Mouse (Mus musculus) heart, embryonic 11.5 days (tissue): ENCODE results near the gene Lrriq4. TPM values are rescaled to one million over a fixed set of nuclear protein-coding genes. Genes with fewer than 3 reads are reported as not detected.

Experiments used
- ATAC-seq: fragments of 200-750 bp; cut with Nextera tagmentation; replicated peaks from 2 replicates; pipeline ENCODE4 v1.8.0; 2017; ENCODE audit warnings: moderate library complexity; ENCODE audit not compliant: insufficient number of reproducible peaks, low FRiP score, low TSS enrichment
- H3K27ac ChIP-seq: fragments of 300-500 bp; sonication (generic); 2 replicates; pipeline ENCODE4 v1.5.1; 2014; ENCODE audit warnings: mild to moderate bottlenecking, low read depth, low read length
- H3K27me3 ChIP-seq: fragments of 300-500 bp; sonication (generic); 2 replicates; pipeline ENCODE4 v1.6.1; 2014; ENCODE audit warnings: mild to moderate bottlenecking, low read length, mixed read lengths; ENCODE audit not compliant: control insufficient read depth, insufficient read depth
- H3K36me3 ChIP-seq: fragments of 300-500 bp; sonication (generic); 2 replicates; pipeline ENCODE4 v1.6.1; 2014; ENCODE audit warnings: mild to moderate bottlenecking, low read length, moderate library complexity, mixed read lengths; ENCODE audit not compliant: control insufficient read depth, insufficient read depth
- H3K4me1 ChIP-seq: fragments of 300-500 bp; sonication (generic); 2 replicates; pipeline ENCODE4 v1.6.1; 2014; ENCODE audit warnings: low read length; ENCODE audit not compliant: control insufficient read depth, insufficient read depth
- H3K4me2 ChIP-seq: fragments of 300-500 bp; sonication (generic); 2 replicates; pipeline ENCODE4 v1.6.1; 2014; ENCODE audit warnings: mild to moderate bottlenecking, moderate library complexity
- H3K4me3 ChIP-seq: fragments of 300-500 bp; sonication (generic); 2 replicates; pipeline ENCODE4 v1.5.1; 2014; ENCODE audit warnings: low read depth, low read length
- H3K9ac ChIP-seq: fragments of 300-500 bp; sonication (generic); 2 replicates; pipeline ENCODE4 v1.6.1; 2014; ENCODE audit warnings: mild to moderate bottlenecking, low read depth, low read length, moderate library complexity
- H3K9me3 ChIP-seq: fragments of 300-500 bp; sonication (generic); replicated peaks from 2 replicates; pipeline ENCODE4 v1.6.1; 2016; ENCODE audit warnings: low read length; ENCODE audit not compliant: control insufficient read depth
- WGBS: fragments of 180-500 bp; shearing (Covaris S2); extraction: QIAGEN DNeasy Blood & Tissue Kit; methylation state at CpG from one replicate; pipeline ENCODE4 v1.1.7; 2014; ENCODE audit not compliant: insufficient replicate concordance; 5-methylcytosine and 5-hydroxymethylcytosine counted together
- polyA plus RNA-seq: library from polyadenylated mRNA; unstranded; fragments of >200 nt; fragmentation: Nextera tagmentation; extraction: Ambion mirVana; gene quantifications from 2 replicates; pipeline ENCODE4 v1.2.1, GENCODE M21; 2014

Lrriq4 gene
- polyA plus RNA-seq, result 0.09 TPM in 1 of 2 replicates, not detected in the other

DNA sequence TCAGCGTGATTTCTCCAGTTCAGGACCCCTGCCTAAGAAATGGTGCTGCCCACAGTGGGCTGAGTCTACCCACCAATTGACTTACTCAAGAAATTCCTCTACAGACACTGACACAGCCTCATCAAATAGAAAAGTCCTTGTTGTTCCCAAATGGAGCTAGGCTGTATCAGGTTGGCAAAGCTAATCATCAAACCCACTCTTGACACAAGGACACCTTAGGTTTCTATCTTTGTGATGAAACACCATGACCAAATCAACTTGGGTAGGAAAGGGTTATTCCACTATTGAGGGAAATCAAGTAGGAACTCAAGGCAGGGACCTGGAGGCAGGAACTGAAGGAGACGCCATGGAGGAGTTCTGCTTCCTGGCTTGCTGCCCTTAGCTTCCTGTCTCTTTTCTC is at the start of gene Lrriq4:
Gene Lrriq4, plus strand, starts transcription at position 301 of the 400 bp plus-strand sequence.
- Histone ChIP-seq H3K36me3 (no peaks in the 10 kb centered on the region), H3K9ac (no peak within 1 kb of the TSS), H3K27ac (no peak within 1 kb of the TSS), H3K27me3 (peaks cover under 1% of the 10 kb centered on the region), H3K4me1 (no peaks in the 10 kb centered on the region), H3K9me3 (no peaks in the 10 kb centered on the region), H3K4me2 (no peak within 1 kb of the TSS), H3K4me3 (no peak within 1 kb of the TSS)
- WGBS, result 59% methylated on average over 2 of the region's 2 CpGs
- no peak for ATAC-seq

- no peaks in the 10 kb centered on the region for H3K4me1 ChIP-seq
- H3K36me3 ChIP-seq, result no peaks in the 10 kb centered on the region
- peaks cover 8% of the 10 kb centered on the region for H3K27me3 ChIP-seq
- H3K4me3 ChIP-seq, result peak overlapping the region; percentile 57
- peak; percentile 32; the same call in 1 of the 2 replicates for ATAC-seq
- H3K4me2 ChIP-seq, result peak overlapping the region; percentile 76
- H3K27ac ChIP-seq, result no peak overlapping the region
- no peaks in the 10 kb centered on the region for H3K9me3 ChIP-seq
- H3K9ac ChIP-seq, result peak overlapping the region; percentile 68
- 1% methylated on average over 62 of the region's 62 CpGs for WGBS
Measured at GRCm38 (mm10) chr3:30595111-30595832, 49.0 kb upstream of the Lrriq4 start.

- Histone ChIP-seq H3K9ac (no peak overlapping the region), H3K27me3 (peaks cover 8% of the 10 kb centered on the region), H3K9me3 (no peaks in the 10 kb centered on the region), H3K27ac (no peak overlapping the region), H3K4me3 (no peak overlapping the region), H3K4me1 (no peaks in the 10 kb centered on the region), H3K36me3 (no peaks in the 10 kb centered on the region), H3K4me2 (no peak overlapping the region)
- WGBS, result 82% methylated on average over 7 of the region's 7 CpGs
- ATAC-seq, result no peak
Measured at GRCm38 (mm10) chr3:30597271-30597670, 47.0 kb upstream of the Lrriq4 start.

DNA sequence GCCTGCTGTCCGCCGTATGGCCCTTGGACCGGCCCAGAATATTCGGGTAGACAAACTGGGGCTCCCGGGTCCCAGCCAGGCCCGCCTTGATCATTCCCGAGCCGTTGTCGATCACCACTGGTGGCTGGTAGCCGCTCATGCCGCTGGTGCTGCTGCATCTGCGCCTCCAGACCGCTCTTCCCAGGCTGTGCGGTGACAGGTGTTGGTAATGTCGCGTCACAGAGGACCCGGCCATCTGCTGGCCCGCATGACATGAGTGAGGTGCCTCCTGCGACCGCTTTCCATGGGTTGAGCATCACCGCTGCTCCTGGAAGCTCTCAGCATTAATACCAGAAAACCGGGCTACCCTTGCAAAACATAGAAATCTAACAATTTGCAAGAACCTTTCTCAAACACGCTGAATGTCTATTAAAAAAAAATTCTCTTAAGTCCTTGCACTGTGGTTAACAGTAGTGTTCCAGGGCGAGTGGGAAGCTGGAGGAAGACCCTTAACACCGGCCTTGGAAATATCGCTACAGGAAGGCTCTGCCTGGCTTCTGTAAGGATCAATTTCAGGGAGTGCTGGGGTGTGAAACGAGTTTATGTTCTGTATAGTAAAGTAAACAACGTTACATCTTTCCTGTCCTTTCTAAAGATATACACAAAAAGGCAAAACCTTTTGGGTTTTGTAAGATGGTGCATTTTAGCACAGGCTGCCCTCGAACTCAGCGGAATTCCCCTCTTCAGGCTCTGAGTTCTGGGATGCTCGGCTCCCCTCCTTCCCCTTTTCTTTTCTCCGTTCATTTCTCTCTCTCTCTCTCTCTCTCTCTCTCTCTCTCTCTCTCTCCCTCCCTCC is 44.4 kb upstream of the Lrriq4 start, which contains the start of gene Actrt3:
Gene Actrt3, minus strand, starts transcription at position 229 of the 835 bp plus-strand sequence.
- no peak for ATAC-seq
- H3K36me3 ChIP-seq, result 0 out of 2 replicates have a peak, but pooled peaks cover under 1% of the 10 kb centered on the region
- peak within 1 kb of the TSS; percentile 91 for H3K4me3 ChIP-seq
- peak within 1 kb of the TSS; percentile 57 for H3K27ac ChIP-seq
- H3K4me2 ChIP-seq, result peak within 1 kb of the TSS; percentile 86
- H3K9me3 ChIP-seq, result no peaks in the 10 kb centered on the region
- under 1% methylated on average over 32 of the region's 32 CpGs for WGBS
- peaks cover 8% of the 10 kb centered on the region for H3K27me3 ChIP-seq
- peaks cover 4% of the 10 kb centered on the region; the same call in 1 of the 2 replicates for H3K4me1 ChIP-seq
- peak within 1 kb of the TSS; percentile 69 for H3K9ac ChIP-seq

DNA sequence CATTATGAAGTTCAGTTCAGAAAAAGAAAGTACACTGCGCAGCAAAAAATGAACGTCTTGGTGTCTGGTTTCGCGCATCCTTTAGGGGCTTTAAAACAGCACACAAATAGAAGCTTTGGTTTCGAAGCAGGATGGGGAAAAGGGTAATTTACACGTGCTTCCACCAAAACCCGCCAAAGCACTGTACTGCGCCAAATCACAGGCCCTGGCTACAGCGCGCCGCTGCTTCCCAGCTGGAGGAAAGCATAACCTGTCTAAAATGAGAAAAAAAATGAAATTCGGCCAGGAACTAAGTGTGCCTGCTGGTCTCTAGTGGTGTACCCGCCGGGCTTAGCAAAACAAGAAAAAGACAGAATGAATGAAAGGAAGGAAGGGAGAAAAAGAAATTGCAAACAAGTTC is 43.6 kb upstream of the Lrriq4 start:
- H3K4me3 ChIP-seq, result peak overlapping the region; percentile 91
- peaks cover 3% of the 10 kb centered on the region; the same call in 1 of the 2 replicates for H3K36me3 ChIP-seq
- peak overlapping the region; percentile 57 for H3K27ac ChIP-seq
- no peak for ATAC-seq
- no peaks in the 10 kb centered on the region for H3K9me3 ChIP-seq
- H3K9ac ChIP-seq, result peak overlapping the region; percentile 69
- H3K27me3 ChIP-seq, result peaks cover 8% of the 10 kb centered on the region
- H3K4me2 ChIP-seq, result peak overlapping the region; percentile 86
- WGBS, result under 1% methylated on average over 14 of the region's 14 CpGs
- H3K4me1 ChIP-seq, result peaks cover 4% of the 10 kb centered on the region; the same call in 1 of the 2 replicates

DNA sequence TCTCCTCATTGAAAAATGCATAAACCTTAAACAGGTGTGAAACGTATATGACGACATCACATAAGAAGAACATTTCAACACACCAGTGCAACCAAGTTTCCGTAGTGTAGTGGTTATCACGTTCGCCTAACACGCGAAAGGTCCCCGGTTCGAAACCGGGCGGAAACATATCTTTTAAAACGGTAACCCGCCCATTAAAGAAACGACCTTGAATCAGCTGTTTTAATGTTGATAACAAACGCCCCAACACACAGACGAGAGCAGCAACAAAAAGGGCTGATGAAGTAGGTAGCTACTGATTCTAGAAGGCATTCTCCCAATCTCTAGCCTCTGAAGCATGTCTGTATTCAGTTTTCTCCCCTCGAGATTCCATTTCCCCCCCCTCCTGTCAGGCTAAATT is 43.1 kb upstream of the Lrriq4 start:
- Histone ChIP-seq H3K27me3 (peaks cover 8% of the 10 kb centered on the region), H3K4me2 (peak overlapping the region; percentile 86), H3K4me1 (peaks cover 4% of the 10 kb centered on the region; the same call in 1 of the 2 replicates), H3K9ac (0 out of 2 replicates have a peak overlapping the region, but pooled peaks have one; percentile 43), H3K9me3 (no peaks in the 10 kb centered on the region), H3K27ac (peak overlapping the region; percentile 74; the same call in 1 of the 2 replicates), H3K4me3 (peak overlapping the region; percentile 91), H3K36me3 (peaks cover 3% of the 10 kb centered on the region; the same call in 1 of the 2 replicates)
- WGBS, result under 1% methylated on average over 17 of the region's 17 CpGs
- ATAC-seq, result peak; percentile 61

GRCm38 (mm10) chr3:30601610-30602064 is 42.7 kb upstream of the Lrriq4 start:
- peak overlapping the region; percentile 97 for H3K27ac ChIP-seq
- ATAC-seq, result no peak; the same call in 1 of the 2 replicates
- H3K4me3 ChIP-seq, result peak overlapping the region; percentile 91
- H3K27me3 ChIP-seq, result peaks cover 8% of the 10 kb centered on the region
- H3K4me1 ChIP-seq, result peaks cover 4% of the 10 kb centered on the region; the same call in 1 of the 2 replicates
- peak overlapping the region; percentile 86 for H3K4me2 ChIP-seq
- no peaks in the 10 kb centered on the region for H3K9me3 ChIP-seq
- WGBS, result 1% methylated on average over 13 of the region's 13 CpGs
- H3K36me3 ChIP-seq, result peaks cover 6% of the 10 kb centered on the region; the same call in 1 of the 2 replicates
- H3K9ac ChIP-seq, result peak overlapping the region; percentile 95; the same call in 1 of the 2 replicates
